Mouse (Mus musculus): ENCODE data around the gene Stat6.
A peak's percentile ranks its signal among the peaks of the same experiment; 100 is the strongest.

Gene Stat6

DNA sequence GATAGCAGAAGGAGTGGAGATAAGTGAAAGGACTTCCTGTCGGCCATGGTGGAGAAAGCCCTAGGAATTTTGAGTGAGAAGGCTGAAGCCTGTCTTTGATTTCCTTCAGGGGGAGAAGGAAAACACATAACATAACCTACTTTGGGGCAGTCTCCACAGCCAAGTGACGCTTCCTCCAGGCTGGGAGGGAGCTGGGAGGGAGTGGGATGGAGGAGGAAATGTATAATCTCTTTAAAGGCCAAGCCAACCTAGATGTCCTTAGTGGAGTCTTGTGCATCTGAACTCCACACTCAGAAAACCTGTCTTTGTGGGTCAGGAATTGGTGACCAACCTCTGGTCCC, 27.8 kb upstream of the Stat6 start:
- no peak for DNase-seq (ENCODE audit: low spot score in 2 of 2)

DNA sequence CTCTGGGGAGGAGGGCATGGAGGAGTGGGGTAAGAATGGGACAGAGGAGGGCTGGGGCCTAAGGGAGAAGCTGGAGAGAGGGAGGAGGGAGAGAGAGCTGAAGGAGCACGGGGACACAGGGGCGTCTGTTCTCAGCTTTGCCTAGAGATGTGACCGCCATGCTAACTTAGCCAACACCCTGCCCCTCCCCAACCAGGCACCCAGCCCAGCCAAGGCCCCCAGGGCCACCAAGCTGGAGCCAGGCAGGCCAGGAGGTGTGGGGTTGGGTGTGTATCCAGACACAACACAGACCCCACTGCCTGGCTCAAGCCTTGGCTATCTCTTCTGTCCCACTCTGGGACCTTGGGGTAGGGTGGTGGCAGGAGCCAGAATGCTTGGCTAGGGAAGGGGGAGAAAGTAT, 27.2 kb upstream of the Stat6 start:
- DNase-seq (ENCODE audit: low spot score in 2 of 2), result peak in 1 of 2 experiments; percentile 44

DNA sequence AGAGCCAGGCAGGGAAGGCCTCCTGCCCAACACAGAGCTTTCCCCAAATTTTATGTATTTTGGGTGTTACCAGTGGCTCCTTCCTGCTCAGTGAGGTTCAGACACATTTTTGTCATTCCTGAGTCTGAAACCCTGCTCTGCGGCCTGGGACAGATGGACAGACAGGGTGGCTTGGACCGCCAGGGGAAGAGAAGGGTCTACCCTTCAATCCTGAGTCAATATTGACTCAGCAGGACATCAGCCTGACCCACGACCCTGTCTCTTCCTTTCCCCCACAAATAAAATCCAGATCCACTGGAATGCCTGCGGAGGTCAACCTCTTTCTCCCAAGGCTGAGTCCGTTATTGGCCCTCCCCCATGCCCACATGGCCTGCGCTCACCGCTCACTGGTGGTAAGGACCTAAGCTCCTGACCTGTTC, 26.5 kb upstream of the Stat6 start:
- DNase-seq (ENCODE audit: low spot score in 2 of 2), result no peak

DNA sequence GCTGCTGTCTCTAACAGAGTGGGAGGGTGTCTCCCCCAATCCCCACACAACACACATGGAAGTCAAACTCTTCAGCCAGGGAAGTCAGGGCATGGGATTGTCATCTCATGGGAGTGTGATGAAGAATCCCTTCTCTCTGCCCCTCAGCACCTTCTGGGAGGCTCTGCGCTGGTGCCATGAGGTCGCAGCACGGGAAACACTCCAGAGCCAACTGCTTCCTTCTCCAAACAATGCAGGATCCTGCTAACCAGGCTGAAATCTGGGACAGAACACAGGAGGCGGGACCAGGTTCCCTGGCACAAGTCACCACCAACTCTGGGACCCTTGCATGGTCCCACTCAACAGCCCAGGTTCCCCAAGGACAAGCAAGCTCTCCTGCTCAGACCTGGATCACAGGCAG, 25.5 kb upstream of the Stat6 start:
- no peak for DNase-seq (ENCODE audit: low spot score in 2 of 2)

DNA sequence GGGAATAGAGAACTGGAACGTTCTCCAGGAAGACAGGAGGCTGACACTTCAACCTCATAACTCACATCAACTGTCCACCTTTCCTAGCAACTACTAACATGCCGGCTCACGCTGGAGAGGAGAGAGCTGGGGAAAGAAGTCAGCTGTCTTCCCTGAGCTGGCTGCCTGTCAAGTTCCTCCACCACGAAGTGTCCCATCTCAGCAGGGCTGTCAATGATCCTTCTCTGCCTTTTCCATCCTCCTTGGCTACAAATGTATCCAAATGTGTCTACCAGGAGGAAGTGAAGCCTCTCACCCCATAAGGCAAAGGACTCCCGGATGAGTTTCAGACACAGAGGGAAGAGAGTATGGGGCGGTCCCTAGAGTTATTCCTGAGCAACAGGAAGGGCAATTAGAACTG, 24.6 kb upstream of the Stat6 start:
- no peak for DNase-seq (ENCODE audit: low spot score in 2 of 2)

DNA sequence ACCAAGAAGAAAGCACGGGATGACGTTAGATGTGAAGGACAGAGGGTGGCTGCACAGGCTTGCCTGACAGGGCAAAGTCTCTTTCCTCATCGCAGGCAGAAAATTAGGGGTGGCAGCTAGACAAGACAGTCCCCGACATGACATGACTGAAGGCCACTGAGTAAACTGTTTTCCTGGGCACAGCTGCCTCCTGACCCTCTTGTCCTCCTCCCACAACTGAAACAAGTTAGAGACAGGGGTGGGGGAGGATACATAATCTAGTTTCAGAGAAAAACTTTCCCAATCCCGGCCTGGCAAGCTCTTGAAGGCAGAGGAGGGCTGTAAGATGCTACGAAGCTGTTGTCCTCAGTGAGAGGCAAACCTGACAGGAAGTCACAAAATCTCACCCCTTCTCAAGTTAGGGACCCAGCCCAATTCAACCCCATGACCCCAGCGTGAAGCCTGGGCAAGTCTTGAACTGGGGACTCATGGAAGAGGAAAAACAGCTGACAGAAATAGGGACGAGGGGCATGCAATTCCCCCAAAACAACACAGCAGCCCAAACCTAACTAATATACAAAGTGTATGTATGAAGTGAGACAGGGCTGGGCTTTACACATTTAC, 23.6 kb upstream of the Stat6 start:
- DNase-seq (ENCODE audit: low spot score in 2 of 2), result no peak

DNA sequence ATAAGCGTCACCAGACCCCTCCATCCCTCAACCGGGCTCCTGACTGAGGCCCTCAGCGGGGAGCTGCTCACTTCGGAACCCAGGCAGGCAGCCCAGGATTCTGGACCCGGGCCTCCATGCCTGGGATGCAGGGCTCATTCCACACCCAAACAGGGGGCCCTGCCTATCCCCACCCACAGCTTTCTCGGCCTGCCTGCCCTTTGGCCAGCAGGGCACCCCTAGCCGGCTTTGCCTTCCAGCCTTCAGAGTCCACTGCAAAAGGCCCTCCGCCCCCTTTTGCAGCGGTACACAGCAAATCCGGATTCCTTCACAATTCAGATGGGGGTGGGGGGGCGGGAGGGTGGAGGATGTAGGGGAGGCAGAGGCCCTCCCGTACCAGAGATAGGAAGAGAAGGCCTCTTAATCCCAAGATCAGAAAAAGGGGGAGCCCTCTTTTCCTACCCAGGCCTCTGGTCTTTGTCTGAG, 22.8 kb upstream of the Stat6 start:
- no peak for DNase-seq (ENCODE audit: low spot score in 2 of 2)

DNA sequence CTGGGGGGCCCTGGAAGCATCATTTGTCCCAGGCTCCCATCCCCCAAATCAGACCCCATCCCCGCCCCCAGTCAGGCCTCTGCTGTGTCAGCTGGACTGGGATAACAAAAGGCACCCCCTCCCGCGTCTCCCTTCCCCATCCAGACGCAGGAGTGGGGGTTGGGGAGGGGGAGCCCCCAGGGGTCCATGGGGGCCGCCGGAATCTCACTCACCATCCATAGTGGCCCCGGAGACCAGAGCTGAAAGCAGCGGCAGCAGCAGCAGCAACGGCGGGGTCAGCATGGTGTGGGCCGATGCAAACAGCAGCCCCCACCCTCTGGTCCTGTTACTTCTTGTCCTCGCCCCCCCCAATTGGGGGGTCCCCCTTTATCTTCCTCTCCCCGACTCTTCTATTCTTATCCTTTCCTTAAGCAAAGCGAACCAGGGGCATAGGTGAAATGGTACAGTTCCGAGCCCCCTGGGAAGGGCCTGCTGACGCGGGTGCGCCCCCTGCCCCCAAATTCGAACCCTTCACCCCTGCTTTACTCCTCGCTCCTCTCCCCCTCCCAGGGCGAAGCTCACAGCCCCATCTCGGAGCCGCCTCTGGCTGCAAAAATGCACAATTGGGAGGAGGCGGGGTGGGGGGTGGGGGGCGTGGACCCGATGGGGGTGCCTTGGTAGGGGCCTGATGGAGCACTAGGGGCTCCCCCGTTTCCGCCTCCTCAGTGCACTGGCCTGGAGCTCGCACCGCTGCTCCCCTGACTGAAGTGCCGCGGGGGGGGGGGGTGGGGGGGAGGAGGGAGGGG, 22.2 kb upstream of the Stat6 start, which contains the start of gene Lrp1:
Lrp1 (minus strand) TSS at position 743 of the 785 bp plus-strand sequence.
- DNase-seq (ENCODE audit: low spot score in 2 of 2), result no peak

DNA sequence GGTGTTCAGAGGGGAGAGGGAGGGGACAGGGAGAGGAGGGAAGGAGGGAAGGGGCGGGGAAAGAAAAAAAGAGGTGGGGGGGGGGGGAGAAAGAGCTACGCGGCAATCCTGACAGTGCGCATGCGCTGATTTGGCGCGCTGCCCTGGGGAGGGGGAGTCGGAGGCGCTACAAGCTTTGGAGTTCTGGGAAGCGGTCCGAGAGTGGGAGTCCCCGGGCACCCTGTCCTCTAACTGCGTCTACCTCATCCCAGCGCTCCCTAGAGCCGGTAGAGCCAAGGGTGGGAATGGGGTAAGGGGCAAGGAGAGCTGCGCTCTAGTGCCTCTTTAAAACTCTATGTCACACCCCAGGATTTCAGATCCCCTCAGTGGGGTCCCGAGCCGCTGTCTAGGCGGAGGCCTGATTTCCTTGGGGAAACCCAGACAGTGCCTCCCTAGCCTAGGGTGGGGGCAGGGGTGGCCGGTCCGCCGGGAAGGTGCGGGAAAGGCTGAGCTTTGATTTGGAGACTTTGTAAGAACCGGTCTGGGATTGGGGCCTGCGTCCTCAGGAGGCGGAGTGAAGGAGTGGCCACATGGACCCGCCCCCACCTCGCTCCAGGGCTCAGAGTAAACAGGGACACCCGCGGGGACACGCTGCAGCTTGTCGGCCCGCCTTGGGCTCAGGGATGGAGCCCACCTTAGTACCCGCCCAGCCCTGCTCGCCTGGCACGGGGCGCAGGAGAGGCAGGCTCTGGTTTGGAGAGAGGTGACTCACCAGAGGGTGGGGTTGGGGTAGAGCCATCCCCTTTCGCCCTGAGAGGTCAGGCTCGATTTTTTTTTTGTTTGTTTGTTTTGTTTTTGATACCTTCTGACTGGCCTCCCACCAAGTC, 21.4 kb upstream of the Stat6 start:
- peak; percentile 87 to 90 for DNase-seq (ENCODE audit: low spot score in 2 of 2)

DNA sequence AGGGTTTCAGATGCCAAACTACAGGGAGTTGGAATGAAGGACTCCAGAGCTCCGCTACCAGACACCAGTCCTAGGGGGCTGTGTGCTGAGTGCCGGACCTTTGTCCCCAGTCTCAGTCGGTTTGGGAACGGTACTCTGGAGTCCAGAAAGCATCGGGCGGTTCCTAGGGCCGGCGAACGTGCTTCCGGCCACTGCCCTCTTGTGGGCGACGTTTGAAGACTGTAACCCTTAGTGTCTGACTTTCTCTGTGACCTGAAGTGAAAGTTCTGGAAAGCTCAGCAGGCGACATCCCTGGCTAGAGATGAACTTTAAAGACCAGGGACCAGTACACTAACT, 20.8 kb upstream of the Stat6 start:
- DNase-seq (ENCODE audit: low spot score in 2 of 2), result no peak

DNA sequence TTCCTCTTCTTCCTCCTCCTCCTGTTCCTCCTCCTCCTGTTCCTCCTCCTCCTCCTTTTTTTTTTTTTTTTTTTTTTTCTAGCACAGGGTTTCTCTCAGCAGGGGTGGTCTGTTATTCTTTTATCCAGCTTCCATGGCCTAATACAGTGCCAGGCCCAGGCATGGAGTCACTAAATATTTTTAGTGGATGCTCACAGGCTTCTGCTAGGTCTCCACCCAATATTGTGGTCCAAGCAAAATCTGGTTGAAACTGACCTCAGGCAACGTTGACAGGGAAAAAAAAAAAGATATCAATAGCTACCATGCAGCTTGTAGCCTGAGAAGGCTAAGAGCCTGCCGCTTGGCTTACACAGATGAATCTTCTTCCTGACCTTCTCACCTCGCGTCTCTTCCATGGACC, 20.1 kb upstream of the Stat6 start:
- DNase-seq (ENCODE audit: low spot score in 2 of 2), result no peak

DNA sequence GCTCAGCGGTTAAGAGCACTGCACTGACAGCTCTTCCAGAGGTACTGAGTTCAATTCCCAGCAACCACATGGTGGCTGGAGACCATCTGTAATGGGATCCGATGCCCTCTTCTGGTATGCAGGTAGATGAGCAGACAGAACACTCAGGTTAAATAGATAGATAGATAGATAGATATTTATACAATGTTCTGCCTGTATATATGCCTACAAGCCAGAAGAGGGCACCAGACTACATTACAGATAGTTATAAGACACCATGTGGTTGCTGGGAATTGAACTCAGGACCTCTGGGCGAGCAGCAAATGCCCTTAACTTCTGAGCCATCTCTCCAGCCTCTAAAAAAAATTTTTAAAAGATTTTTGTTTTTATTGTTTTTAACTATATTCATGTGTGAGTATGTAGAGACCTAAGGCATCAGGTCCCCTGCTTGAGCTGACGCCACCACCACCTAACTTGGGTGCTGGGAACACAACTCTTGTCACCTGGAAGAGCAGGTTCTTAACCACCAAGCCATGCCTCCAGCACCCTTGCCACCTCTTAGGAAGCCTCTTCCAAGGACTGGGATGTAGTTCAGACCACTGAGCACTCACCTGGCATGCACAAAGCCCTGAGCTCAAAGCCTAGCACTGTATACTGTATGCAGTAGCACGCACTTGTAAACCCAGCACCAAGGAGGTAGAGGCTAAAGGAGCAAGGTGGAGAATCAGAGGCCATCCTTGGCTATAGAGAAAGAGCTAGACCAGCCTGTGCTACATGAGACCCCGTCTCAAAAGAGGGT, 19.2 kb upstream of the Stat6 start:
- no peak for DNase-seq (ENCODE audit: low spot score in 2 of 2)

DNA sequence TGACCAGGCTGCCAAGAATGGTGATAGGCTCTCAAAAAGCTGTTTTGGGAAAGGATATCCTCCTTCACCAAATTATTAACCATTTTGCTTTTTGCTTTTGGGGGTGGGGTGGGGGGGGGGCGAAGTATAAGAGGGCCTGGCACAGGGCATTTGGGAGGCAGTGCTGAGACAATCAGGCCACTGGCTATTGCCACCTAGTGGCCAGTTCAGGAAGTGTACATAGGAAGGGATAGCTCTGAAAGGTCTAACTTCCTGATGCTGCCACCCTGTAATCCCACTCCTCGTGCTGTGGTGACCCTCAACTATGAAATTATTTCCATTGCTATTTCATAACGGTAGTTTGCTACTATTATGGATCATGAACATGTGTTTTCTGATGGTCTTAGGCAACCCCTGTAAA, 16.4 kb upstream of the Stat6 start:
- no peak for DNase-seq (ENCODE audit: low spot score in 2 of 2)

DNA sequence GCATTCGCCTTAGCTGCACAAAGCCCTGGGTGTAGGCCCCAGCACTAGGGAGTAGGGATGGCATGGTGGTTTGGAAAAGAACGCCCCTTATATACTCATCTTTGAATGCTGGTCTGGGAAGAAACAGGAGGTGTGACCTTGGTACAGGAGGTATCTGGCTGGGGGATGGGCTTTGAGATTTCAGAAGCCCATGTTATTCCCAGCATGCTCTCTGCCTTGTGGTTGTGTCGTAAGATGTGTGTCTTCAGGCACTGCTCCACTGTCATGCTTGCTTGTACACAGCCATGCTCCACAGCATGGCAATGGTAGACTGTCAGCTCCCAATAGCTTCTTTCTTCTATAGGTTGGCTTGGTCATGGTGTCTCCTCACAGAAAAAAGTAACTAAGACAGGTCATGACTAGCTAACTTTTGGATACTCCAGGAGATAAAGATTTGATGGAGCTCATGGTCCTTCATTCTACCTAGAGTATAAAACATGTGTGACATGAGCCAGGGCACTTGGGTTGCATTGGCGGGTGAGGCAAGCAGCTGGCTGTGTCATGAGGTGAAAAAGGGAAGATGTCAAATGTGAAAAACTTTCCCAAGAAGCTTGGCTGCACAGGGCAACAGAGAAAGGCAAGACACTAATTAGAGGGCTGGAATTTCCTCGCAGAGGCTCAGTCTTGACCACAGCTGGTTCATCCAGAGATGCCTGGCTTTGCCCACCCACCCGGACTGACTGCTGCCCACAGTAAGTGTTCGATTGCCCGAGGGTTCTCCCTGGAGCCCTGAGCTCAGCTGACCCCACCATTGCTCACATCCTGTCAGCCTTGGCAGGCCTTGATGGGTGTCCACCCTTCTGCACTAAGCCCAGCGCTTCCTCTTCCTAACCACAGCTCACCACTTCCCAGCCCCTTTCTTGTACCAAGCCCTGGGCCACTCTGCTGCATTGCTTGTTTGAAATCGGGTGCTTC, 11.2 kb upstream of the Stat6 start:
- DNase-seq (ENCODE audit: low spot score in 2 of 2), result no peak

DNA sequence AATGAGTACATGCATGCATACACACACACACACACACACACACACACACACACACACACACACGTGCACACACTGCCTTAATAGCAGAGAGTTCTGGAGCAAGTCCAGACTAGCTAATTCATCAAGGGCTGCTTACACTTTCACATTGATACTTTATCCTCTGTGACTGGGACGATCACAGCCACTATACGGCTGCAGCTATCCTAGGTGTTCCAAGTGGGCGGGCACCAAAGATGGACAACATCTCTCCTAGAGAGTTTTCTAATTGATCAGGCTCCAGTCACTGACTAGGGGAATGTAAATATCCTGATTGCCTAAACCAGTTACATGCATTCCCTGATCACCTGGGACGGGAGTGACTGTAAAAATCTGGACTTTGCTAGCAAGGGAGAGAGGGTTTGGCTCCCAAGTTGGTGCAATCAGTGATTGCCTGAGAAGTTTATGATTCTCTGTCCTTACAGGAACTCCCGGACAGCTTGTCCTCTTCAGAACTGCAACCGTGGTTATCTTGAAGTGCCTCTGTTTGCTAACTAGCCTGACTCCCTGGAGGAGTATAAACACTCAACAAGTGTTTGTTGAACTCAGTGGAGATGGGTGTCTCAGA, 10.0 kb upstream of the Stat6 start:
- DNase-seq (ENCODE audit: low spot score in 2 of 2), result no peak

DNA sequence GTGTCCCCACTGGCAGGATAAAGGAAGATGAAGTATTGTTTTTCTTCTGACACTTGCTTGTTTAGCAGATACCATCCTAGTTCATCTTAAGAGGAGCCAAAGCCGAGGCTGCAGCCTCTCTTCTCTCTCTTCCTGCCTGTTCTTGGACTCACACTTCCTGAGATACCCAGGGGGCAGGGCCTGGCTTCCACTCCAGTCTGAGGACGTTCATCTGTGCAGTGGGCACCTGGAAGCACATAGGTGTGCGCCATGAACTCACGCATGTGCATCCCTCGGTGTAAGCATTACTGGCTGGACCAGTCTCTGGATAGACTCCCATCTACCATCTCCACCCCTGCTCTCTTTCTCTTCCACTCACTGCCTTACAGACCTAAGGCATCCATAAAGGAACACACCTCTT, 2.4 kb upstream of the Stat6 start:
- no peak for DNase-seq (ENCODE audit: low spot score in 2 of 2)

DNA sequence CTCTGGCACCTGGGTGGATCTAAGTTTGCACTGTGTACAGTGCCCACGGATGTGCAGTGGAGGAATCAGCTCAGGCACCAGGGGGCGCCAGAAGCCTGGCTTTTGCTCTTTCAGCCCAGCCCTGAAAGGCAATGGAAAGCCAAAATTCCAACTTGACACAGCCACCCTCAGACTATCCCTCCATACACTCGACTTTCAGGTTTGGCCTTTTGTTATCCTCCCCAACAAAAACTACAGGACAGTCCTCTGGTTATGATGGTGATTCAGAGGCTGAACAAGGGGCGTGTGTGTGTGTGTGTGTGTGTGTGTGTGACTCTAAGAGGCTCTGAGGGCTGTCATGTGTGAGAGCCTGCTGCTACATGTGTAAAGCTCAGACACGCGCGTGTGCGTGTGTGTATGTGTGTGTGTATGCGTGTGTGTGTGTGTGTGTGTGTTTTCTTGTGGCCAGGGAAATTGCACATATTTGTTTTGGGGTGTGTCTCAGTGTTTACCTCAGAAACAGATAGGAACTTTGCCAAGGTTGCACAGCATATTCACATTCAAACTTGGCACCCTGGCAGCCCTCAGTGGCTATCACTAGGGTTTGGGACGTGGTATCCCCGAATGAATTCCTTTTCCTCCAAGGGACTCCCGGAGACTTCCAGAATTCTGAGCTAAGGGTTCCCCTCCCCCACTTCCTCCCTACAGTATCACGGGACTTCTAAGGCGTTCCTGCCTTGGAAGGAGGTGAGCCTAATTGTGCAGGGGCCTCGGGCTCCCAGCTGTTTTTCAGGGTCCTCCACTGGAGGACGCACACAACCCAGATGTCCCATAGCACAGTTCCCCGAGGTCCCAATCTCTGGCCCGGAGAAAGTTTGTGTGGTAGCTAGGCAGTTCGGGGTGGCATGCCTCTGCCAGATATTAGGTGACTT, 670 bp upstream of the Stat6 start:
- peak; percentile 88 to 90 for DNase-seq (ENCODE audit: low spot score in 2 of 2)

DNA sequence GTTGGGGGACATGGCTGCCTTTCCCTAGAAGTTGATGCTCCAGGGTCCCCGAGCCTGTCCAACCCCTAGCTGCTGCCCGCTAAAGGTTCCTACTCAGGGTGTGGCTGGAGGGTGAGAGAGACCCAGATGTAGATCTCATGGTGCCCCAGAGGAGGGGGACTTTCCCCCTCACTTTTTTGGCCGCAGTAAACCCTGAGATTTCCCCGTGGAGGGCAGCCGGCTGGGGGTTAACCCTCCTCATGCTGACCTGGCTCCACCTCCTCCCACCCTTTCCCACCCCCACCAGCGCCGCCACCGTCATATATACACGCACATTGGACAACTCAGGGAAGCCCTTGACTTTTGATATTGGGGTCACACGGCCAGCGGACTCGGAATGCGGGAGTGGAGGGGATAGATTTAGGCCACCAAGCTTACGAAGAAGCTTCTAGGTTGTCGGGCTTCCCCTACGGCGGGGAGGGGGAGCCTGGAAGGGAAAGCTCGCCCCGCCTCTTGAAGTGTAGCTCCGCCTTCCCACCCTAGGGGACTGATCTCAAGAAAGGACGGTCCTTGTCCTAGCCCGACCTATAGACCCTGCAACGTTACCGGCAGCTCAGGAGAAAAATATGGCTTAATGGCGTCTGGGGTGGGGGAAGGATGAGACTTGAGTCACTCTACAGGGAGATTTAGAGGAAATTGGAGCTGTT, 910 bp downstream of the Stat6 start:
- no peak for DNase-seq (ENCODE audit: low spot score in 2 of 2)

DNA sequence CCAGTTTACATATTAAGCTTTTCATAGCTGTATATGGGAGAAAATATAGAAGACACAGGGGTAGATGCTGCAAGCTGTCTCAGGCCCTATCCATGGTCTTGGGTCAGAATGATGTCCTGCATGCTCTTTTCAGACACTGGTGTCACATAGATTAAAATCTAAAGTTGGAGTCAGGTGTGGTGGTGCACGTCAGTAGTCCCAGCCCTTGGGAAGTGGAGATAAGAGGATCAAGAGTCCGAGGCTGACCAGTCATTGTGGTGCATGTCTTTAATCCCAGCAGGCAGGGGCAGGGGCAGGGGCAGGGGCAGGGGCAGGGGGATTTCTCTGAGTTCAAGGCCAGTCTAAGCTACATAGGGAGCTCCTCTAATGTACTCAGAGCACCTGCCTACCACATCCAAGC, 3.0 kb downstream of the Stat6 start:
- no peak for DNase-seq (ENCODE audit: low spot score in 2 of 2)

Measured in right cerebral cortex, adult 2 months (tissue).